In the genomic region with DNA sequence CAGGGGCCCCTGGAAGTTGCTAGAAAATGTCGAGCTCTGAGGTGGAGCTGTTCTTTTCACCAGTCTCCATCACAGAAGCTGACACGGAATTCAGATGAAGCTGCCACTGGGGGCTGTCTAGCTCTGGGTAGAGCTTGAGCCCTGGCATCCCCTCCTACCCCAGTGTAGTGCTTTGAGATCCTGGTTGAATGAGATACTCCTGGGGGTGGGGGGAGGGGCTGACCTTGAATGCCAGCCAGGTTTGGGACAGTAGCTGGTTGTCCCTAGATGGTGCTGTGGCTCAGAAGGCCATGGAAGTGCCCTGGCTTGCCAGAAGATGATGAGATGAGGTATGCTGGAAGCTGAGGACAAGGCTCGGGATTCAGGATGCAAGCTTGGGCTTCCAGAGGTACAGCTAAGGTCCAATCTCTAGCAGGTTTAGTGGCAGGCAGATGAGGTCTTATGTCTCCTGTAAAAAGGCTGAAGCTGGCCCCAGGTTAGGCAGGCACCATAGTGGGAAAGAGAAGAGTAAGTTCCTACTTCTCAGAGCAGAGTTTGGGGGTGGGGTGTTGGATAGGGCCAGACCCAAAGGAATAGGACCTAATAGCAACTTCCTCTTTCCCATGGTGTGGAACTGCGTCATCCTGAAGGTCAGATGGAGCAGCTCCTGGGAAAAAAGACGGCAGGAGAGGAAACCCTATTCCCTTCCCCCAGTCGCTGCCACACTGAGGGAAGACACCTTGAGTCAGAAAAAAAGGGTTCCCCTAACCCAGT, we compare ENCODE assay signal across 21 mouse cellular contexts. TPM values are rescaled to one million over a fixed set of nuclear protein-coding genes. Genes with fewer than 3 reads are reported as not detected.
DNase-seq lines count a peak whose midpoint lies in the region; ATAC-seq and TF ChIP-seq lines count a peak whose summit lies in the region.
"Had no signal": no experiment of that assay in that cellular context is flagged by ENCODE, and none has a peak within 500 bp of the region (broad histone marks: within the 10 kb centered on the region; RNA-seq: fewer than 3 reads in every experiment).

No protein-coding gene starts in this region.

- H3K4me3 ChIP-seq in heart, adult 2 months: no peak overlapping the region
- H3K4me3 ChIP-seq in hindbrain, postnatal 0 days (ENCODE audit: low read length): no peak overlapping the region
- no peak overlapping the region for H3K4me3 ChIP-seq in hindbrain, embryonic 10.5 days
- H3K4me3 ChIP-seq in midbrain, postnatal 0 days (ENCODE audit: low read depth, low read length): no peak overlapping the region
- no peak overlapping the region for H3K4me3 ChIP-seq in midbrain, embryonic 16.5 days (ENCODE audit: low read depth, low read length)
- H3K4me3 ChIP-seq: forebrain, embryonic 15.5 days; gastrocnemius, adult 2 months; kidney, embryonic 15.5 days; liver, embryonic 12.5 days; megakaryocyte, embryonic 14.5 days; myocyte; neural tube, embryonic 15.5 days had no signal

- 0 out of 2 replicates have a peak, but pooled peaks have one; percentile 19 for TF ChIP-seq EP300 in heart, adult 2 months (IDR thresholded peaks at IDR 0.05; ENCODE audit: insufficient read depth, low read depth, low read length)

- H3K79me2 ChIP-seq in heart, adult 2 months (replicated peaks; ENCODE audit: control insufficient read depth, insufficient read depth, low read length): no peaks in the 10 kb centered on the region

- 41% methylated on average over 6 of the region's 6 CpGs for WGBS in heart, adult 2 months
- 61% methylated on average over 6 of the region's 6 CpGs for WGBS in hindbrain, postnatal 0 days
- 70% methylated on average over 6 of the region's 6 CpGs for WGBS in hindbrain, embryonic 10.5 days
- WGBS in midbrain, postnatal 0 days: 57% methylated on average over 6 of the region's 6 CpGs
- 72% methylated on average over 6 of the region's 6 CpGs for WGBS in midbrain, embryonic 16.5 days

- intact Hi-C loops in heart, adult 2 months (cut with DNase I): loop anchor here (5.0 kb wide), 1 partner anchor 388 kb away; no protein-coding TSS in a partner anchor

- no peak overlapping the region for H3K4me2 ChIP-seq in hindbrain, postnatal 0 days (ENCODE audit: low read depth, low read length)
- no peak overlapping the region for H3K4me2 ChIP-seq in midbrain, postnatal 0 days (ENCODE audit: low read depth, low read length, poor library complexity, severe bottlenecking)
- H3K4me2 ChIP-seq in midbrain, embryonic 16.5 days (ENCODE audit: low read length): no peak overlapping the region
- H3K4me2 ChIP-seq: forebrain, embryonic 15.5 days; kidney, embryonic 15.5 days; liver, embryonic 12.5 days; neural tube, embryonic 15.5 days had no signal

- no peaks in the 10 kb centered on the region for H3K36me3 ChIP-seq in heart, adult 2 months (ENCODE audit: control insufficient read depth, insufficient read depth, low read length)
- H3K36me3 ChIP-seq in hindbrain, postnatal 0 days (ENCODE audit: insufficient read depth, low read length): 0 out of 2 replicates have a peak, but pooled peaks cover 1% of the 10 kb centered on the region
- peaks cover 14% of the 10 kb centered on the region; the same call in 1 of the 2 replicates for H3K36me3 ChIP-seq in hindbrain, embryonic 10.5 days
- peaks cover 2% of the 10 kb centered on the region; the same call in 1 of the 2 replicates for H3K36me3 ChIP-seq in midbrain, postnatal 0 days (ENCODE audit: insufficient read depth, low read length)
- H3K36me3 ChIP-seq in midbrain, embryonic 16.5 days (ENCODE audit: control insufficient read depth, insufficient read depth, low read length): no peaks in the 10 kb centered on the region
- H3K36me3 ChIP-seq: neural tube, embryonic 15.5 days had no signal

- no peak for DNase-seq in heart, adult 2 months
- no peak for DNase-seq in heart, postnatal 4 days
- DNase-seq in hindbrain, postnatal 0 days (ENCODE audit: low spot score): peak; percentile 25
- DNase-seq in hindbrain, embryonic 10.5 days (ENCODE audit: low spot score): no peak
- peak; percentile 23 for DNase-seq in midbrain, postnatal 0 days (ENCODE audit: low spot score)
- DNase-seq: gastrocnemius, adult 2 months; lung, postnatal 10 days; right cerebral cortex, postnatal 25 days had no signal

- no peak for TF ChIP-seq POLR2A in heart, adult 2 months (IDR thresholded peaks at IDR 0.05; ENCODE audit: insufficient read depth, low read depth, low read length)

- no peaks in the 10 kb centered on the region for H3K27me3 ChIP-seq in heart, adult 2 months (ENCODE audit: control insufficient read depth, insufficient read depth, low read length)
- no peaks in the 10 kb centered on the region for H3K27me3 ChIP-seq in hindbrain, postnatal 0 days (ENCODE audit: insufficient read depth, low read length)
- H3K27me3 ChIP-seq in hindbrain, embryonic 10.5 days (ENCODE audit: insufficient read depth, poor library complexity, severe bottlenecking): no peaks in the 10 kb centered on the region
- no peaks in the 10 kb centered on the region for H3K27me3 ChIP-seq in midbrain, postnatal 0 days (ENCODE audit: insufficient read depth, low read length)
- H3K27me3 ChIP-seq in midbrain, embryonic 16.5 days (ENCODE audit: control insufficient read depth, insufficient read depth, low read depth, low read length): no peaks in the 10 kb centered on the region
- H3K27me3 ChIP-seq: forebrain, embryonic 15.5 days; kidney, embryonic 15.5 days; liver, embryonic 12.5 days; neural tube, embryonic 15.5 days had no signal

- H3K9me3 ChIP-seq in hindbrain, postnatal 0 days (ENCODE audit: low read length): no peaks in the 10 kb centered on the region
- no peaks in the 10 kb centered on the region for H3K9me3 ChIP-seq in hindbrain, embryonic 10.5 days
- H3K9me3 ChIP-seq in midbrain, postnatal 0 days (ENCODE audit: low read length): no peaks in the 10 kb centered on the region
- no peaks in the 10 kb centered on the region for H3K9me3 ChIP-seq in midbrain, embryonic 16.5 days (replicated peaks; ENCODE audit: control insufficient read depth, low read length, poor library complexity, severe bottlenecking)
- H3K9me3 ChIP-seq: forebrain, embryonic 15.5 days; kidney, embryonic 15.5 days; liver, embryonic 12.5 days; megakaryocyte, embryonic 14.5 days; neural tube, embryonic 15.5 days had no signal

- no peak for ATAC-seq in hindbrain, postnatal 0 days
- peak; percentile 29; the same call in 1 of the 2 replicates for ATAC-seq in midbrain, postnatal 0 days (ENCODE audit: low FRiP score)
- ATAC-seq in midbrain, embryonic 16.5 days: no peak
- no peak for ATAC-seq in erythroid progenitor cell, adult 5-6 weeks (replicated peaks; ENCODE audit: low FRiP score, poor library complexity, severe bottlenecking)
- no peak for ATAC-seq in frontal cortex, adult (ENCODE audit: low TSS enrichment)
- ATAC-seq: forebrain, embryonic 15.5 days; inflammation-experienced regulatory T-cells, adult 6 months; liver, embryonic 12.5 days had no signal

- H3K27ac ChIP-seq in heart, adult 2 months: no peak overlapping the region
- H3K27ac ChIP-seq in hindbrain, postnatal 0 days: no peak overlapping the region
- H3K27ac ChIP-seq in hindbrain, embryonic 10.5 days: no peak overlapping the region
- no peak overlapping the region for H3K27ac ChIP-seq in midbrain, postnatal 0 days (ENCODE audit: low read depth, low read length)
- H3K27ac ChIP-seq in midbrain, embryonic 16.5 days (ENCODE audit: low read length): no peak overlapping the region
- H3K27ac ChIP-seq: forebrain, embryonic 15.5 days; gastrocnemius, adult 2 months; kidney, embryonic 15.5 days; liver, embryonic 12.5 days; neural tube, embryonic 15.5 days had no signal

- peak; percentile 16; the same call in 1 of the 2 replicates for TF ChIP-seq CTCF in heart, adult 2 months (IDR thresholded peaks at IDR 0.05)
- TF ChIP-seq CTCF in hindbrain, postnatal 0 days (IDR thresholded peaks at IDR 0.05; ENCODE audit: low read depth): peak; percentile 17; the same call in 1 of the 2 replicates
- peak; percentile 30; the same call in 1 of the 2 replicates for TF ChIP-seq CTCF in midbrain, postnatal 0 days (IDR thresholded peaks at IDR 0.05)

- peaks cover 2% of the 10 kb centered on the region for H3K4me1 ChIP-seq in heart, adult 2 months (ENCODE audit: control insufficient read depth, insufficient read depth, low read length)
- peaks cover 12% of the 10 kb centered on the region; the same call in 1 of the 2 replicates for H3K4me1 ChIP-seq in hindbrain, postnatal 0 days (ENCODE audit: insufficient read depth, low read length)
- H3K4me1 ChIP-seq in hindbrain, embryonic 10.5 days (replicated peaks): peaks cover 40% of the 10 kb centered on the region
- no peaks in the 10 kb centered on the region for H3K4me1 ChIP-seq in midbrain, postnatal 0 days (ENCODE audit: insufficient read depth, low read length)
- no peaks in the 10 kb centered on the region for H3K4me1 ChIP-seq in midbrain, embryonic 16.5 days (ENCODE audit: control insufficient read depth, insufficient read depth, low read length)

- no peak overlapping the region for H3K9ac ChIP-seq in heart, adult 2 months (ENCODE audit: low read depth, low read length)
- no peak overlapping the region for H3K9ac ChIP-seq in hindbrain, postnatal 0 days (replicated peaks; ENCODE audit: low read length)
- no peak overlapping the region for H3K9ac ChIP-seq in midbrain, postnatal 0 days (replicated peaks; ENCODE audit: low read length, poor library complexity, severe bottlenecking)
- H3K9ac ChIP-seq in midbrain, embryonic 16.5 days (ENCODE audit: low read depth, low read length): no peak overlapping the region
- H3K9ac ChIP-seq: forebrain, embryonic 15.5 days; kidney, embryonic 15.5 days; liver, embryonic 12.5 days; neural tube, embryonic 15.5 days had no signal

RNA-seq across cellular contexts. Expression of gene Guca2a, which starts 2.4 kb away (rescaled TPM):
- total RNA-seq in heart, adult 2 months (2021): not detected
- 0.21 TPM in 1 of 2 replicates, not detected in the other for polyA plus RNA-seq in heart, adult 2 months (2012; rRNA removed)
- total RNA-seq in heart, postnatal 4 days (2021): not detected
- not detected in 2 replicates for total RNA-seq in hindbrain, postnatal 0 days (2014; rRNA removed)
- polyA plus RNA-seq in hindbrain, postnatal 0 days (2015; fragmentation: Nextera tagmentation; extraction: Ambion mirVana): not detected in 2 replicates
- polyA plus RNA-seq in hindbrain, embryonic 10.5 days (2016; fragmentation: Nextera tagmentation; extraction: Ambion mirVana): not detected in 2 replicates
- not detected in 2 replicates for total RNA-seq in midbrain, postnatal 0 days (2014; rRNA removed)
- polyA plus RNA-seq in midbrain, postnatal 0 days (2015; fragmentation: Nextera tagmentation; extraction: Ambion mirVana): not detected in 2 replicates
- polyA plus RNA-seq in midbrain, embryonic 16.5 days (2015; fragmentation: Nextera tagmentation; extraction: Ambion mirVana): not detected in 2 replicates
- not detected in 2 replicates for total RNA-seq in erythroid progenitor cell, adult 5-6 weeks (2015; ENCODE audit: low replicate concordance)
- not detected in 2 replicates for total RNA-seq in erythroid progenitor cell, adult 5-6 weeks (2017; ENCODE audit: low replicate concordance)
- total RNA-seq: gastrocnemius, adult 2 months; granulocyte monocyte progenitor cell, adult 5-6 weeks had no signal
- polyA plus RNA-seq: forebrain, embryonic 15.5 days; inflammation-experienced regulatory T-cells, adult 6 months; limb, embryonic 11.5 days; liver, embryonic 12.5 days; myocyte; neural tube, embryonic 15.5 days had no signal

RNA-seq across cellular contexts. Expression of gene Guca2b, which starts 23.7 kb away (rescaled TPM):
- total RNA-seq in heart, adult 2 months (2021): under 1 TPM; 0.44 to 0.68 TPM
- polyA plus RNA-seq in heart, adult 2 months (2012; rRNA removed): 0.35 TPM in 1 of 2 replicates, not detected in the other
- under 1 TPM in 1 of 2 experiments, not detected in 1; 0.79 TPM for total RNA-seq in heart, postnatal 4 days (2021)
- not detected in 2 replicates for total RNA-seq in hindbrain, postnatal 0 days (2014; rRNA removed)
- polyA plus RNA-seq in hindbrain, postnatal 0 days (2015; fragmentation: Nextera tagmentation; extraction: Ambion mirVana): not detected in 2 replicates
- polyA plus RNA-seq in hindbrain, embryonic 10.5 days (2016; fragmentation: Nextera tagmentation; extraction: Ambion mirVana): not detected in 2 replicates
- total RNA-seq in midbrain, postnatal 0 days (2014; rRNA removed): not detected in 2 replicates
- not detected in 2 replicates for polyA plus RNA-seq in midbrain, postnatal 0 days (2015; fragmentation: Nextera tagmentation; extraction: Ambion mirVana)
- polyA plus RNA-seq in midbrain, embryonic 16.5 days (2015; fragmentation: Nextera tagmentation; extraction: Ambion mirVana): not detected in 2 replicates
- not detected in 2 replicates for total RNA-seq in erythroid progenitor cell, adult 5-6 weeks (2015; ENCODE audit: low replicate concordance)
- total RNA-seq in erythroid progenitor cell, adult 5-6 weeks (2017; ENCODE audit: low replicate concordance): not detected in 2 replicates
- total RNA-seq: gastrocnemius, adult 2 months; granulocyte monocyte progenitor cell, adult 5-6 weeks had no signal
- polyA plus RNA-seq: C2C12; forebrain, embryonic 15.5 days; inflammation-experienced regulatory T-cells, adult 6 months; limb, embryonic 11.5 days; myocyte; neural tube, embryonic 15.5 days had no signal

Comparison
In these comparisons a context has a peak if more than half of its experiments do, and no peak if none do; other contexts are left out.
1. DNase-seq: peak in hindbrain, postnatal 0 days (single experiment) and midbrain, postnatal 0 days (single experiment); none in heart, adult 2 months (0 of 2), heart, postnatal 4 days (single experiment) and hindbrain, embryonic 10.5 days (single experiment).
2. Peak in every context shown above with its lines, with median percentiles within 50 percentile points of each other: CTCF ChIP-seq.